Mouse (Mus musculus): ENCODE results near the gene Eps8l3.
"Not testable (repeated sequence)": the region's sequence is repeated elsewhere in the genome, so short reads cannot be mapped to it uniquely, and the experiment has no call there.

The Eps8l3 gene

GRCm38 (mm10) chr3:107853232-107854181, 23.5 kb upstream of the Eps8l3 start:
- DNase-seq: no peak

- DNase-seq: no peak
Measured at GRCm38 (mm10) chr3:107855368-107855767, 21.7 kb upstream of the Eps8l3 start.

- no peak for DNase-seq
Measured at GRCm38 (mm10) chr3:107857646-107858045, 19.4 kb upstream of the Eps8l3 start.

- not testable (repeated sequence) for DNase-seq
Measured at GRCm38 (mm10) chr3:107861483-107861882, 15.5 kb upstream of the Eps8l3 start.

GRCm38 (mm10) chr3:107862471-107862870, 14.6 kb upstream of the Eps8l3 start:
- no peak for DNase-seq

GRCm38 (mm10) chr3:107863471-107863870, 13.6 kb upstream of the Eps8l3 start:
- DNase-seq: no peak

- peak; percentile 84 to 91 for DNase-seq
Measured at GRCm38 (mm10) chr3:107863898-107864603, 13.0 kb upstream of the Eps8l3 start.

GRCm38 (mm10) chr3:107865364-107866091, 11.5 kb upstream of the Eps8l3 start:
- DNase-seq: no peak

- DNase-seq: peak; percentile 89 to 94
Measured at GRCm38 (mm10) chr3:107867086-107867485, 9.9 kb upstream of the Eps8l3 start.

GRCm38 (mm10) chr3:107868452-107868851, 8.6 kb upstream of the Eps8l3 start:
- no peak for DNase-seq

GRCm38 (mm10) chr3:107869097-107869496, 7.9 kb upstream of the Eps8l3 start:
- no peak for DNase-seq

GRCm38 (mm10) chr3:107869925-107870324, 7.1 kb upstream of the Eps8l3 start:
- DNase-seq: peak; percentile 42 to 82

GRCm38 (mm10) chr3:107873335-107874251, 3.4 kb upstream of the Eps8l3 start:
- peak; percentile 69 to 87 for DNase-seq

GRCm38 (mm10) chr3:107875231-107875630, 1.8 kb upstream of the Eps8l3 start:
- no peak for DNase-seq

- no peak for DNase-seq
Measured at GRCm38 (mm10) chr3:107877747-107878736, 1.0 kb downstream of the Eps8l3 start.

- no peak for DNase-seq
Measured at GRCm38 (mm10) chr3:107887674-107888495, 10.9 kb downstream of the Eps8l3 start.

GRCm38 (mm10) chr3:107889236-107889635, 12.2 kb downstream of the Eps8l3 start:
- peak in 1 of 2 experiments; percentile 19 for DNase-seq

GRCm38 (mm10) chr3:107895194-107895719, 18.2 kb downstream of the Eps8l3 start:
- DNase-seq: no peak

All from kidney, postnatal 25 days (tissue).